Mouse (Mus musculus): ENCODE data around the gene Nppb.

- no peak for TF ChIP-seq CTCF (conservative IDR thresholded peaks at IDR 0.05; ENCODE audit: insufficient read depth, insufficient read length, low read depth, low read length)
- TF ChIP-seq POLR2A (IDR thresholded peaks at IDR 0.05; ENCODE audit: low read depth, low read length): no peak
Observed at GRCm38 (mm10) chr4:148030506-148030905, 44.9 kb downstream of the Nppb start.

All from kidney, adult 2 months (tissue).